Mouse (Mus musculus) testis, adult 2 months (tissue): ENCODE measurements at regions not wholly inside any gene's neighbourhood (a gene's known extent, or its start where the extent isn't known, plus 50 kb on each side); places are given as distances from the start of the nearest gene placed in this dataset.

Experiments
- H3K27ac ChIP-seq: fragments of 200-500 bp; 2 replicates; pipeline ENCODE4 v1.5.1; 2012; ENCODE audit warnings: low read depth, low read length; ENCODE audit not compliant: control insufficient read depth, insufficient read depth
- H3K27me3 ChIP-seq: fragments of 200-500 bp; 2 replicates; pipeline ENCODE4 v1.6.1; 2012; ENCODE audit warnings: mild to moderate bottlenecking, low read length, moderate library complexity; ENCODE audit not compliant: control insufficient read depth, insufficient read depth
- H3K36me3 ChIP-seq: fragments of 200-500 bp; 2 replicates; pipeline ENCODE4 v1.6.1; 2012; ENCODE audit warnings: mild to moderate bottlenecking, low read length; ENCODE audit not compliant: control insufficient read depth, insufficient read depth
- H3K4me1 ChIP-seq: fragments of 200-500 bp; 2 replicates; pipeline ENCODE4 v1.6.1; 2012; ENCODE audit warnings: low read length; ENCODE audit not compliant: control insufficient read depth, insufficient read depth
- H3K4me3 ChIP-seq: fragments of 200-500 bp; 2 replicates; pipeline ENCODE4 v1.5.1; 2012; ENCODE audit warnings: low read depth, mild to moderate bottlenecking, low read length, moderate library complexity, mixed read lengths; ENCODE audit not compliant: control insufficient read depth
- CTCF ChIP-seq: fragments of 200-500 bp; IDR thresholded peaks from 2 replicates; pipeline ENCODE4 v1.5.1; 2012; ENCODE audit warnings: low read depth, mild to moderate bottlenecking, inconsistent platforms, low read length, moderate library complexity; ENCODE audit not compliant: control insufficient read depth, insufficient read depth, insufficient replicate concordance
- POLR2A ChIP-seq: fragments of 200-500 bp; IDR thresholded peaks from 2 replicates; pipeline ENCODE4 v1.6.1; 2012; ENCODE audit warnings: low read depth, mild to moderate bottlenecking, inconsistent platforms, low read length, moderate library complexity; ENCODE audit not compliant: control insufficient read depth

DNA sequence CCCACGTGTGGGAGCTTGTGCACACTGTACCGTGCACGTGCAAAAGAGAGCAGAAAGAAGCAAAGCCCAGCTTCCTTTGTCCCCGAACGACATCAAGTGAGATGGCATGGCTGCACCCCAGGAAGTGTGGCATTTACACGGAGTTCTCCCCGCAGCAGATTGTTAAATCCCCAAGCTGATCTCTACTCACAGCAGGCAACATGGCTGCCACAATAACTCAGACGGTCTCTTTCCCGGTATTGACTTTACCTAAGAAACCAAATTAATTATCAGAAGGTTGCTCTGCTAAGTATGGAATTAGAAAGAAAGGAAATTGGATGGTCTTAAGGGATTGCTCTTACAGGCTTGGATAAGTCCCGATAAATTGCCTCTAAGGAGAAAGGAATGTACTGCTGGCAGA is 241.4 kb downstream of the Gm11011 start:
- Histone ChIP-seq H3K4me3 (no peak overlapping the region), H3K4me1 (no peaks in the 10 kb centered on the region), H3K27ac (no peak overlapping the region), H3K27me3 (no peaks in the 10 kb centered on the region), H3K36me3 (no peaks in the 10 kb centered on the region)
- TF ChIP-seq POLR2A (no peak), CTCF (no peak)

DNA sequence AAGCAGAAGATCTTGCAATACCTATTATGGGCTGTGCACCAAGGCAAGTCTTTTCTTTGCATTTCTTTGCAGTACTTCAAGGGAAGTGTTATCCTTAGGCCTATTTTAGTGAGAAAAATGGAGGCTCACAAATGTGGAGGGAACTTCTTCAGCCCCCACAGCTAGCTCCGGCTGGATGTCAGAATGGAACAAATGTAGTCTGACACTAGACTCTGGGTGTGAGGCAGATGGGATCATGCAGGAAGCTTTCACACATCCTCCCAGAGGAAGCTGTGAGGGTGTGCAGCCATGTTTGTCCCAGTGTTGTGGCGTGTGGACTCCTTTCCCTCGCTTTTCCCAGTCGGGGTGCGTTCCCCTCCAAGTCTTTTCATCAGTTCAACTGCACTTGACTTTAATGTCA is 268.0 kb downstream of the Gm11011 start:
- no peaks in the 10 kb centered on the region for H3K36me3 ChIP-seq
- no peaks in the 10 kb centered on the region for H3K4me1 ChIP-seq
- no peaks in the 10 kb centered on the region for H3K27me3 ChIP-seq
- TF ChIP-seq POLR2A (no peak), CTCF (no peak)
- no peak overlapping the region for H3K4me3 ChIP-seq
- no peak overlapping the region for H3K27ac ChIP-seq

DNA sequence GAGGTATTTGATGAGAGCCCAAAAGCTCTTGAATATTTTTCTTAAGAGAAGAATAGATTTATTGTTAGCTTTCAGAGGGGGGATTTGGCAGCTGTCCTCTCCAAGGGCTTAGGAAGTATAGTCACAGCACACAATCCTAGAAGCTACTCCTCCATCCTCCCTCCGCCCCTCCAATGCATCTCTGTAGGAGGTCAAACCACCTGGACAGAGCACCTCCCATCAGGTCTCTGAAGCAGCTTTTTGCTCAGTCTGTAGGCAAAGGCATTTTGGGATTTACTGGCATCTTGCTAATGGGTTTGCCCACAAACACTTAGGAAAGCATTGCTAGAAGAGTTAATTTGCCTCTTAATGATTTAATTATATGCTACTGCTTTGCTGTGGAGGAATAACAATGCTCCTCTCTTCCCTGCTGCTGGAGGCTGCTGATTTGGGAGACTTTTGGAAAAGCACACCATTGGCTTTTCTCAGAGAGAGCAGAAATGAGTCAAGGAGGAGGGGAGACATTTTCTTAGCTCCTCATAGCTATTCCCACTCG is 273.1 kb downstream of the Gm11011 start:
- H3K27me3 ChIP-seq, result no peaks in the 10 kb centered on the region
- no peaks in the 10 kb centered on the region for H3K4me1 ChIP-seq
- TF ChIP-seq CTCF (no peak), POLR2A (no peak)
- H3K36me3 ChIP-seq, result no peaks in the 10 kb centered on the region
- no peak overlapping the region for H3K27ac ChIP-seq
- no peak overlapping the region for H3K4me3 ChIP-seq

DNA sequence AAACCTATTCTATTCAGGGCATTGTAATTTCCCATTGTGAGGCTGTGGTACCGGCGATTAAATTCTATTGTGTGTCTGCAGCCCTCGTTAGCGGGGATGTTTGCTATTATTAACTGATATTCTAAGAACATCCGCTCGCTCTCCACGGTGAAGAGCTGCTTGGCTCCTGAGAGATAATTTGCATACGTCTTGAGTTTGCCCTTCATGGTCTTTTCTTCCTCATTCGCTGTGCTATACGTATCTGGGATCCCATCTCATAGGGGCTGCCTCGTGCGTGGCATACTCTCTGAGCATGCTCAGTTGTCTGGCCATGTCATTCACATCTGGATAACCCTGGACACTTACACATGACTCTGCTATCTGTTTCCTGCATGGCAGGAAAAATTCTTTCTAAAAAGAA is 275.7 kb downstream of the Gm11011 start:
- Histone ChIP-seq H3K36me3 (no peaks in the 10 kb centered on the region), H3K4me3 (no peak overlapping the region), H3K27ac (no peak overlapping the region), H3K27me3 (no peaks in the 10 kb centered on the region), H3K4me1 (no peaks in the 10 kb centered on the region)
- TF ChIP-seq POLR2A (no peak), CTCF (no peak)

DNA sequence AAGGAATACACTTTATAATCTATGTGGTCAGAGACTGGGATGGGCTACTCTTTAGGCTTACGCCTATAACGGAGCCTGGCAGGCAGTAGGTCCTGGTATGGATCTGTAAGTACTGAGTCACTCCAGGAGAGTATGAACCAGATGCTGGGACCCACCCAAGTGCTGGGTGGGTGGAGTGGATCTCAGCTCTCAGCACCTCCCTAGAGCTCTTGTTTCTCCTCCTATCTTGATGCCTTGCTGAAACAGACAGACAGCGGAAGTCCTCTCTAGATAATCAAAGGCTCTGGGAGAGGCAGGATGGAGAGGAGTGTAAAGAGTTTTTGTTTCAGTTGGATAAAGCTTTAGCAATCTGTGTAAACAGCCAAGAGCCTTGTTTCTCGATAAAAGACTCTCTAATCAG is 276.2 kb downstream of the Gm11011 start:
- Histone ChIP-seq H3K4me1 (no peaks in the 10 kb centered on the region), H3K27ac (no peak overlapping the region), H3K36me3 (no peaks in the 10 kb centered on the region), H3K4me3 (no peak overlapping the region), H3K27me3 (no peaks in the 10 kb centered on the region)
- TF ChIP-seq CTCF, result no peak
- TF ChIP-seq POLR2A, result no peak

DNA sequence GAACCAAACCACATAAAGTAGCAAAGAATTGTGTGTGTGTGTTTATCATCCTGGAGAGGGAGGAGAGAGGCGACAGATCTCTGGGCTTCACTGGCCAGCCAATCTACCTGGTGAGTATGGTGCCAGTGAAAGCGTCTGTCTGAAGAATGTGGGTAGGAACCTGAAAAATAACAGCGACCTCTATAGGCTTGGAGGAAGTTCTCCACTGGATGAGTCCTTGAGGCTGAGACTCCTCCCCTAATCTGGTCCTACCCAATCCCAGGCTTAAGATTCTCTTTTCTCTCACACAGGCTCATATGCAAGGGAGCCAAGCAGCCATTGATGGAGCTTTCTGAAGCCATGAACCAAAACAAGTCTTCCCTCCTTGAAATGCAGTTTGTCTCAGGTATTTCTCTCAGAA is 283.2 kb downstream of the Gm11011 start:
- peak overlapping the region; percentile 13; the same call in 1 of the 2 replicates for H3K4me3 ChIP-seq

DNA sequence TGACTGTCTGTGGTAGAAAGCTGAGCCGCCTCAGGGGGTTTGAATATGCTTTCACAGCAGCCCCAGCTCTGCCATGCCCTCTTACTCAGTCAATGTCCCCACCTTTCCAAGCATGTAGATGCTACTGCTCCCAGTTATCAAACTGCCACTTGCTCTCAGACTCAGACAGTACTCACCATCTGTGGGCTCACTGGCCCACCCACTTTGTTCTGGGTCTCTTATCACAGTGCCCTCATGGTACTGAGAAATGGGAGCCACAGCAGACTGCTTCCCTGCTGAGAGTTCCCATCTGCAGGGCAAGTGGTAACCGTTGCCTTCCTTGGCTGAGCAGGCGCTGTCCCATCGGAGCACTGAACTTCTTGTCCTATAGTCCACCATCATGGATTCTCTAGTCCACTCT is 286.6 kb downstream of the Gm11011 start:
- no peaks in the 10 kb centered on the region for H3K36me3 ChIP-seq
- H3K4me1 ChIP-seq, result no peaks in the 10 kb centered on the region; the same call in none of the 2 replicates
- TF ChIP-seq POLR2A, result no peak
- no peak for TF ChIP-seq CTCF
- H3K27ac ChIP-seq, result no peak overlapping the region
- no peaks in the 10 kb centered on the region for H3K27me3 ChIP-seq
- H3K4me3 ChIP-seq, result no peak overlapping the region

More for the DNA sequence above, 283.2 kb downstream of the Gm11011 start:
- Histone ChIP-seq H3K36me3 (no peaks in the 10 kb centered on the region), H3K4me1 (no peaks in the 10 kb centered on the region; the same call in none of the 2 replicates), H3K27me3 (no peaks in the 10 kb centered on the region), H3K27ac (no peak overlapping the region)
- TF ChIP-seq POLR2A, result no peak
- peak; percentile 27; the same call in 1 of the 2 replicates for TF ChIP-seq CTCF
